Mouse (Mus musculus) natural killer cell, adult 2 months (primary cell): ENCODE results near the gene Adal.
A peak's percentile ranks its signal among the peaks of the same experiment; 100 is the strongest.
"Not testable (repeated sequence)": the region's sequence is repeated elsewhere in the genome, so short reads cannot be mapped to it uniquely, and the experiment has no call there.

ENCODE experiments used
- DNase-seq, 2 experiments: peaks; one replicate each; pipeline ENCODE4 v3.0.0; 2022; ENCODE audit warnings: low spot score in 2 of 2

Adal gene

DNA sequence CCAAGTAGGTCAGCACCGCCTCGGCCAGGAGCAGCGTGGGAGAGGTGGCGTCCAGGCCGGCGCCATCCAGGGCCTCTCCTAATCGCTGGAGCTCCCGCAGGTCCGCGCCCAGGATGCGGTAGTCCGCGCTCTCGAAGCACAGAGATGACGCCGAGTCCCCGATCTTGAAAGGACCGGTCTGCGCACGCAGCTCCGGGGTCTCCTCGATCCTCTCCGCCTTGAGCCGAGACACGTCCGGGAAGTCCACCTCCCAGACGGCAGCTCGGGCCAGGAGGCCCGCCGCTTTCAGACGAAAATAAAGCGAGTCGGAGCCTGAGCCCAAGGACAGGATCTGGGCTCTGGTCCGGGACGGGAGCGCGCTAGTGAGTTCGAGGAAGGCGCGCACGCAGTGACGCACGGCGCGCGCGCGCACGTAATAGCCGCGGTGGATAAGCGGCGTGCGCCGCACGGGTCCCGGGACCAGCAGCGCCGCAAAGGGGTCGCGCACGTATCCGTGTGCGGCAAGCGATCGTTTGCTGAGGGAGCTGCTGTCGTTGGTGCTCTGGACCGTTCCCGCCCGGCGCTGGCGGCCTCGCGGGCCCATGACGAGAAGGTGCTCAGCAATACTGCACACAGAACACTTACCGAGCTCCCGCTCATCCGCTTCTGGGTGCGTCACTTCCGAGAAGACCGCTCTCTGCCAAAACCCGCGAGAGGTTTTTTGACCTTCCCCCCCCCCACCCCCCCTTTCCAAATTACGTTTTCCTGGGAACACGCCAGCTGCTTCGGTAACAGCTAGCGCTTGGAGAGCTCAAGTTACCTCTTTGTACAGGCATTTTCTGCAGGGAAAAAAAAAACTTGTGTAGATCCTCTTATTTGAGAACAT is at the start of gene Adal, which contains the start of gene Lcmt2:
Adal (plus strand) TSS at position 411 of the 865 bp plus-strand sequence.
Lcmt2 (minus strand) TSS at position 636 of the 865 bp plus-strand sequence.
- DNase-seq: peak; percentile 78 to 84

DNA sequence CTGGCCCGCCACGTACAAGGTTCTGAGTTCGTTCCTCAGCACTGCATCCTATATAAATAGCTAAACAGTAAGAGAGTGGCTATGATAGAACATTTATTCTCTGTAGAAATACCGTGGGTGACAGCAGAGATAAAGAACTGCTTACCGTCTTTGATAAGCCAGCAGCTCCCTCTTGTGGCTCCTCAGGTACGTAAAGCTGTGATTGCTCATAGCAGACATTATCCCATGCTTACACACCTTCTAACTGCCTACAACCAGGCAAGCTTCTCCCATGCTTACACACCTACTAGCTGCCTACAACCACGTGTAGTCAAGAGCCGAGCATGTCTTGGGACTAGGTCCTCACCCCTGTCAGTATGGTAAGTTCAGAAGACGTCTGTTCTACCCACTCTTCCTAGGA is 38.2 kb upstream of the Adal start:
- peak; percentile 8 to 37 for DNase-seq

DNA sequence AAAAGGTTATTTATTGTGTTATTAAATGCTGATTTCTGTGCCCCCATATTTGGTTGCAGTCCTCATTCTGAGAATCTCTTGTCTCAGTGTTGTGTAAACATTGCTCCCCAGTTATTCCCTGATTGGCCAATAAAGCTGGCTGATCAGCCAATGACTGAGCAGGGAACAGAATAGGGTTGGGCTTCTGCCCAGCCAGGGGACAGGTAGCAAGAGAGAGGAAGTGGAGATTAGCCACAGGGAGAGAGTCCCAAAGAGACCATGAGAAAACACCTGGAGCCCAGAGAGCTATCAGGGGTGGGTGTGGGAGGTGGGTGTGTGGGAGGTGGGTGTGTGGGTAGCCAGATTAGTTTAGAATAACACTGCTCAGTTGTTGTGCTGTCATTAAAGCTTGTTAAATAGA is 34.3 kb upstream of the Adal start:
- no peak for DNase-seq

DNA sequence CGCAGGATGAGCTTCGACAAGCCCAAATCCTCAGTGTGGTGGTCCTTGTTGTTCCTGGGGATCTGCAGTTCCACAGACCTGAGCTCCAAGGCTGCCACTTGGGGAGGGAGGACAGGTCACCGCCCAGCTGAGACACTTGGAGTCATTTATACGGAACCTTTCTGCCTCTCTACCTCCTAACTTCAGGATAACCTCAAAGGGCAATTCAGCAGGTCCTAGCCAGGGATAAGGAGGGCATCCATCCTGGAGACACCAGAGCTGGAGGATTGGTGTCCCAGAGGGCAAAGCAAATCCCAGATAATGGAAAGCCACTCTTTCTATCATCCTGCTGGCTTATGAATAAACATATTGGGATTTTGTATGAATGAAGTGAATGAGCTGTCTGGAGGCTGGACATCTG is 30.5 kb upstream of the Adal start, which contains the start of gene Tgm7:
Tgm7 (minus strand) TSS at position 101 of the 400 bp plus-strand sequence.
- no peak for DNase-seq

DNA sequence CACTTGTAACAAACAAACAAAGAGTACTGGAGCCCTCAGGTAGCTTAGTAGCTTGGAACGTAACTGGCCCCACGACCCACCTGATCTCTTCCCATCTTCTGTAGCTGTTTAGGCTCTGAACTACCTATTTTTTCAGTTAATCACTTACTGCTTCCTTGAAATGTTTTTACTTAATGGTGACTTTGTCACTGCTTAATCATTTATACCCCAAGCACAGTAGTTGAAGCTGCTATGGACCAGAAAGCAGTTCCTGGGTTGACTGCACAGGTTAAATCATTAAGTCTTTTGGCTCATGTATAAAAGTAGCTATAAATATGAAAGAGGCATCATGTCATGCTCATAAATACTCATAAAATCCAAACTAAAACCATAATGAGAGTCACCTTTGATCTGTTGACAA is 24.8 kb upstream of the Adal start:
- no peak for DNase-seq

DNA sequence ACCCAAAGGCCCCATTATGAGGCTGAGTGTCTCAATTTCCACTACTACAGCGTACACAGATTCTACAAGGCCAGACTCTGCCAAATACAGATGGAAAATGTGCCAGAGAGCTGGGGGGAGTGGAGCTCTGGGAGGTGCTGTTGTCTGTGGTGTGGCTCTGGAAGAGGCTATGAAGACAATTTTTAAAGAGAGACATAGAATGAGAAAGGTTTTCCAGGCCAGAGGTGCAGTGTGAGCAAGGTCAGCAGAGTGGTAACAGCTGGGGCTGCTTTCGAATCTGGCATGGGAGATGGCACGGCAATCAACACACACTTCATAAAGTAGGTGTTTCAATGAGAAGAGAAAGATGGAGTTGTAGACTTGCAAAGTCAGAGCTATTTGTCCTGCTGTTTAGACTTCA is 21.0 kb upstream of the Adal start:
- no peak for DNase-seq

DNA sequence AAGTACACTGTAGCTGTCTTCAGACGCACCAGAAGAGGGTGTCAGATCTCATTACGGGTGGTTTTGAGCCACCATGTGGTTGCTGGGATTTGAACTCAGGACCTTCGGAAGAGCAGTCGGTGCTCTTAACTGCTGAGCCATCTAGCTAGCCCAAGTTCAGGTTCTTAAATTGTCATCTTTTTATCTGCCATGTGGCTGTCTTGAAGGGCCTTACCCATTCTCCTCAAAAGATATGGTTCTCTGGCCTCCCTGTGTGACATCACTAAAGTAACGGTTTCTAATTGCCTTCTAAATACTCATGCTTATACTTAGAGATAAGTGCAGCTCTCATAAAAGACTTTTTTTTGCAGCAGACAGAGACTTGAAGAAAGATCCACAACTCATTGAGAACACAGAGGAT is 13.9 kb upstream of the Adal start:
- DNase-seq: not testable (repeated sequence)

DNA sequence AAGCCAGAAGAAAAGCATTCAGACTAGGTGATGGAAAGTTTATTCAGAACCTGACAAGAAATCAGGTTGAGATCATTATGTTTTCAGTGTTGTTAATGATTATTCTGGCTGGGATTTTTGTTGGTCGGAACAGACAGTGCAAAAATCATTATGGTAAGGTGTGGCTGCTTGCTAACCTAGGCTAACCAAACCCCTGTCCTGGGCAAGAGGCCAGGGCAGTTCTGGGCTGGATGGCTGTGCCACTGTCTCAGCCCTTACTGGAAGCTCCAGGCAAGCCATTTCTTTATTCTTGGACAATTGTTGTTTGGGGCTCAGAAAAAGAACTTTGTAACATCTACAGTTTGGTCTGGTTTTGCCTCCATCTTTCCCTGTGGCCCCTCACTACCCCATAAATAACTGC is 12.7 kb upstream of the Adal start:
- DNase-seq: no peak

DNA sequence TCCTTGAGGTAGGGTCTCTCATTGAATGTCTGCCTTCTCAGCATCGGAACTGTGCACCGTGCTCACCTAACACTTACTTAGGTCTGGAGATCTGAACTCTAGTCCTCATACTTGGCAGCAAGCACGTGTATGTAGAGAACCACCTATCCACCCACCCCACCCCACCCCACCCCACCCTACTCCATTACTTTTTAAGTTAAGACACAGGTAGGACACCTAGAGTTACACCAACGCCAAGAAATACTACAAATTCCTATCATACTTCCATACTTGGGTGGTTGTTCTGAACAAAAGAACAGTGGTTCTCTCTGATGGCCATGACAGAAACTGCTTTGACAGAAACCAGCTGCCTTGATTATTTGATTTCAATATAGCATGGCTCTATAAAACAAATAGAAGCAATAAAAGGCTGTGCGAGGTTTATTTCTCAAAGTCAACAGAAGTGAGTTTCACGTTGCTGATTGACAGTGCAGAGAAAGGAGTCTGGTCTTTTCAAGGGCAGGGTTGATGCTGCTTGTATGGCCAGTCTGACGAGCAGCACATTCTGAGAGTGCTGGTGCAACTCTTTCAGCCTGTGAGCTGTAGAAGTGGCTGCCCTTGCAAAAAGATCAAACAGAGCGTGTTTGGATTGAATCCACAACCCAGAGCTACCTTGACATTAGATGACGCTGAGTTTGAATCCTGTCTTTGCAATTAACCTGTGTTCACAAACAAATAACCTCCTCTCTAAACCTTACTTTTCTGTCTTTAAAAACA is 11.2 kb upstream of the Adal start:
- no peak for DNase-seq

DNA sequence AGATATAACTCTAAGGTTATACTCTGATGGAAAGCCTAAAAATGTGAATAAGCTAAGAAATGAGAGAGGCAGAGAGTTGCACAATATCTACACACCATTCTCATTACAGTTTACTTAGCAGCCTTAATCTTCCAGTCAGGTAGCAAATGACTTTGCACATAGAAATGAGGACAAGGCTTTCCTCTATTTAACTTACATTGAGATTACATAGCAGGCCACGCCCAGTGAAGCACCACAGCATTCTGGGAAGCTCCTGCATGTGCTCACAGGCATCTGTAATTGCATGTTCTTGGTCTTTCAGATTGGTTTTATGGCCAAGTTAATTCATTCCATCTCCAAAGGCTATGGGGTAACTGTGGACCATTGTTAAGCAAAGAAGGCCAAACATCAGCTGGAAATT is 7.4 kb upstream of the Adal start:
- no peak for DNase-seq

DNA sequence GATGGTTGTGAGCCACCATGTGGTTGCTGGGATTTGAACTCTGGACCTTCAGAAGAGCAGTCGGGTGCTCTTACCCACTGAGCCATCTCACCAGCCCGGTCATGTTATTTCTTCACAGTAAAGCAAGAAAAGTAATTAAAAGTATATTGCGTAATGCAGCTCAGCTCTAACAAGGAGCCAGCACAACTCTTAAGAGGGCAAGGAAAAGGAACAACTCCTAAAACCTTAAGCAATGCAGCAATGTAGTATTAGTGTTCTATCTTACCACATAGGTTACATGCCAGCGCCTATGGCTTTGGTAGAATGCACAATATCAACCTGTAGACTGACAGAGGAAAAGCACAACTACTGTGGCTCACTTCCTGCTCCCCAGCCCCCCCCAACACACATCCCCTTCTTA is 2.9 kb upstream of the Adal start:
- no peak for DNase-seq

DNA sequence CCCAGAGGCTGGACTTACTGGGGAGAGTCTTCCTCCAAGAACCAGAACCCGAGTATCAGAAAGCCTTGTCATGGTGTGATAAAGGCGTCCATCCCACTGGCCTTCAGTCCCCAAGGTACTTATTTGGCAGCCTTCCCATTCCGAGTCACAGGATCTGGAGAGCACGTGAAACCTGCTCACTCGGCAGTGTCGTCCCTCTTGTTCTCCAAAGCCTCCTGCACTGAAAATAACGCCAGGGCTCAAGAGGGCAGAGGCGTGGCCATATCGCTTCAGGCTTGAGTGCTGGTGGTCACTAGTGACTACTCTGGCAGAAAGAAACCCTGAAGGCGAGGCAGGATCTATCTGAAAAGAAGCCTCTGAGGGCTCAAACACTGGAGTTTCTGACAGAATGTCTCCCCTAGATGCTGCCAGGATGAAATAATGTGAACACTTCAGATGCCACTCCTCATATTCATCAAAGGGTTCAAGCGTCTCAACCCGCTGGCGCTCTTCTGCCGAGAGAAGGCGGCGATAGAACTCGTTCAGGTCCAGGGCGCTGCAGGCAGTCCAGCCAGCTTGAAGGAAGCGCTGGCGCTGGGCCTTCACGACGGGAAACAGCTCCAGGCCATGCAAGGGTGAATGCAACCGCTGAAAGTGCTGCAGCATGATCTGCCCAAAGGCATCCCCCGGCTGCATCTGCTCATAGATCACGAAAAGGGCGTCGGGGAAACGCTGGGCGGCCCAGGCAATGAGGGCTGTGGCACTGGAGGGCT is 786 bp upstream of the Adal start:
- peak in 1 of 2 experiments; percentile 3 for DNase-seq

DNA sequence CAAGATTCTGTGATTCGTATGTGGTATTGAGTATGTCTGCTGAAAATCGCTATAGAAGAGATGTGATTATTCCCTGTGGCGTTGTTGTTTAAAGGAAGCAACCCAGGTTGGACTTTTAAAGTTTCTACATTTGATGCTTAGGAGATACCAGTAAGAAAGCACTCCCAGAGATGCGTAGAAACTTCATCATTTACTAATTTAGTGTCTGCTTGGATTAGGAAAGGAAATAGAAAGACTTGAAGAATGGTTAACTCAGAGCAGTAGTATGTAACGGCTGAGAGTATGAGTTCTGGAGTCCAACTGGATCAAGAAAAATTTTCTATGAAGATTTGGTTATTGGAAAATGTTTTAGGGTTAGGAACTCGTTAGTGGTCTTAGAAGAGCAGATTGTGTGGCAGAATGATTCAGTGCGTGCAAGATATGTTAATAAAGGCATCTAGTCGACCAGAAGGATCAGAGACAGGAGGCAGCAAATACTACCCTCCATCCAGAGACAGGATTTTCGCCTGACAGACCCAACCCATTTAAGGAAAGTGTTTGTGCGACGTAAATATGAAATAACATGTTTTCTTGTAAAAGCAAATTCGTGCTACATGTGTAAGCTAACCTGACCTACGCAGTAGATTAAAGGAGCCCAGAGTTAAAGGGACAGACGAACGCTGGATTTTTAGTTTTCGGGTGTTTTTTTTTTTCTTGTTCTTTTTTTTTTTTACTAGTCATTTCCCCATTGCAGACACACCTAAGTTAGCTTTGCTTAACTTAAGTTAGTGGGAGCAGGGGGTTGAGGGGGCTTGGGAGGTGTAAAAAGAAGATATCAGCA is 1.2 kb downstream of the Adal start:
- DNase-seq: no peak

DNA sequence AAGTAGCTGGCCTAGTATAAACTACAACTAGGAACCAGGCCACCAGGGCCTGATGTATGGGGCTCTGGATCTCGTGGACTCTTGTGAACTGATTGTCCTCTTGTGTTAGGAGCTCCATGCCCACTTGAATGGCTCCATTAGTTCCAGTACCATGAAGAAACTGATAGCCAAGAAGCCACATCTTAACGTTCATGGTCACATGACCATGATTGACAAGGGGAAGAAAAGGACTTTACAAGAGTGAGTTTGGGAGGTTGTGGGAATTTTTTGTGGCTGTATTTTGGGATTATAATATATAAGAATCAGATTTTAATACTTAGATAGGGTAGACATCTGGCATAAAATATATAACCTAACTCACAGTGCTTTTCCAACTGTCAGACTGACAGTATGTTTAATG is 2.2 kb downstream of the Adal start:
- no peak for DNase-seq

DNA sequence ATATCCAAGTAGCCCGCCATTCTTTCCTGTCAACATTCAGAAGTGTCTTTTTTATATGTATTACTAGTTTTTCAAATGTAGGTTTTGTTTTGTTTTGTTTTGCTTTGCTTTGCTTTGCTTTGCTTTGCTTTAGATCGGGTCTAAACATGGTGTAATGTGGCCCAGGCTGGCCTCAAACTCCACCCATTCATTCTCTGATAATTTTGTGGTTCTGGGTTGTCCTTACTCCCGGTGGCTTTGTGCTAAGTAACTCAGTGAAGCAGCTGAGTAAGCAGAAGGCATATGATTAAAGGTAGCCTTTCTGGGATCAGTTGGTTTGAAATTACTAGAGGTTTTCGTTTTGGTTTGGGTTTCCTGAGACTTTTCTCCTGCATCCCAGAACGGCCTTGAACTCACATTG is 9.5 kb downstream of the Adal start:
- DNase-seq: no peak

DNA sequence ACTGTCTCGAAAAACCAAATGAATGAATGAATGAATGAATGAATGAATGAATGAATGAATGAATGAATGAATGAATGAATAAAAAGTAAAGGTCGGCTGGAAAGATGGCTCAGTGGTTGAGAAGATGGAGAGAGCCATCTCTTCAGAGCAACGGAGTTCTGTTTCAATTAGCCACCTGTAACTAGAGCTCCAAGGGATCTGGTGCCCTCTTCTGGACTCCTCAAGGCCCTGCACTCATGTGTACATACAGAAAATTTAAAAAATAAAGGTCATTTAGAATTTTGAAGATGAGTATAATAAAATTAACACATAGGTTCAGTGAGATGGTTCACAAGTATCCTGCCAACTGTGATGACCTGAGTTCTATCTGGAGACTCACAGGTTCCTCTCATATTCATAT is 12.9 kb downstream of the Adal start:
- DNase-seq: no peak

DNA sequence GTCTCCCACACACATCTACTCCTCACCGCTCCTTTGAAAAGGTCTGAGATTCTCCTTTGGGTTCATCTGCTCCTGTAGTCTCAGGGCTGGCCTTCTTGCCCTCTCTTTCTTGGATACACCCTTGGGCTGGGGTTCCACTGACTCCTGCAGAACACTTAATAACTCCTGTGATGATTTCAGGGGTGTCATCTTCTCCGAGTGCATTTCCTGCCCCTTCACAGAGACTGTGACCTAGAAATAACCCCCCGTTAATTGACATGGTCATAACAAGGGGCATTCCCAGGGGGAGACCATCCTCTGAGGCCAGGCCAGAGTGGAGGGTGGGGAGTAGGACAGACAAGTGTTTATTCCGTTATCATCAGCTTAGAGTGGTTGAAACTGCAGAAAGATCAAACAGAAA is 28.9 kb downstream of the Adal start:
- no peak for DNase-seq

DNA sequence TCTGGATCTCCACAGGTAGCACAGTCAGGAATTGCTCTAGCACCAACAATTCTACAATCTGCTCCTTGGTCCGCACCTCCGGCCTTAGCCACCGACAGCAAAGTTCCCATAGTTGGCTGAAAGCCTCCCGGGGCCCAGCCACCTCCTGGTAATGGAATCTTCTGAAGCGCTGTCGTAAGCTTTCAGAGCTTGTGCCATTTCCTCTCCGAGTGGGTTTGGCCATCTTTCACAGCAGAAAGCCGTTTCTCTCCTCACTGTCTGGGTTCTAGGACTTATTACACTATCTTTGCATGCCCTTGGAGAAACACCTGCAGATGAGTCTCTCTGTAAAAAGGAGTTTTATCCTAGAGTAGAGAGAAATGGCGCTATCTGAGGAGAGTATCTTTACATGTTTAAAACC is 29.7 kb downstream of the Adal start:
- DNase-seq: peak; percentile 6 to 20

DNA sequence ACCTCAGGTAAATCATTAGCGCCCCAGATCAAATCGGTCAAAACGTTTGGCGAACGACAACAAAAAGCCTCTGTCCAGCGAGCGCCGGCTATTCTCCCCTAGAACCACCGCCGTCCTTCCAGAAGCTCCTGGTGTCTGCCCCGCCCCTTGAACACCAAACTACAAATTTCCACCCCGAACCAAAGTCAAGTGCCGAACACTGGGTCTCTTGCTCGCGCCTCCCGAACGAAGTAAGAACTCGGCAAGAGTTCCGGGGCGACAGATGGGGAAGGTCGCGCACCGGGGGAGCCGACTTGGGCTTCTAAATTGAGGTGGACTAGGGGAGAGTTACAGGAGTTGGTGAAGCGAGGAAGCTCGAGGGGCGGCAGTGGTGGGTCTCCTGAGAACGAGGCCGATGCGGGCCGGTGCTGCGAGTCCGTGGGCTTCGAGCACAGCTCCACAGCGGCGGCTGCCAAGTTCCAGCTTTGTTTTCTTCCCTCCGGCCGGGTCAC is 30.3 kb downstream of the Adal start, which contains the start of gene Tubgcp4:
Tubgcp4 (plus strand) TSS at position 174 of the 491 bp plus-strand sequence.
- no peak for DNase-seq

DNA sequence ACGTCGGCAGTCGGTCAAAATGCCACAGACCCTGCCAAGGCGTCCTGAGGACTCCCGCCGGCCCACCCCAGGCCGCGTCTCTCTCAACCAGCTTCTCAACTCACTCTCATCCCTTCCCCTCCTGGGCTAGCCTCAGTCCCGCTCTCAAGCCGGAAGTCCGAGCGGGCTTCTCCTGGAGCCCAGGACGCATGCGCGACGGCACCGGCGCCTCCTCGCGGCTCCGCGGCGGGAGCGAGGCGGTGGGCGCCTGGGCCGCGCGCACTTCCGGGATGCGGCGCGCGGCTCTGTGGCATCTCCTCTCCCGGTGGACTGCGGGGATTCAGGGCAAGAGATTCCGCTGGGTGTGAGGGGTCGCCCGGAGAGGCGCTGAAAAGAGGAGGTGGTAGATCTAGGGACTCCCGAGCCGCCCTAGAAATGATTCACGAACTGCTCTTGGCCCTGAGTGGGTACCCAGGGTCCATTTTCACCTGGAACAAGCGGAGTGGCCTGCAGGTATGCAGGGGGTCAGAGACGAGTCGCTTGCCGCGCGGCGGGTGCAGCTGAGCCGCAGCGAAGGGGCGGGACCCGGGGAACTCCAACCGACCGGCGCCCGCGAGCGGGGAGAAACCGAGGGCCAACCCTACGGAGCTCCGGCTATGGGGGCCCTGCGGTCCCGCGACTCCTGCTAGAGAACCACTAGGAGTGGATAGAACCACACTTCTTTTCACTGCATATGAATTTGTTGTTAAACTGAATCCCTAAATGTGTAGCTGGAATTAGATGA is 30.9 kb downstream of the Adal start, which contains the start of gene Zscan29:
Zscan29 (minus strand) TSS at position 146 of the 763 bp plus-strand sequence.
- peak; percentile 83 to 86 for DNase-seq
